ENCODE assay signal across 7 mouse cellular contexts in the genomic region with DNA sequence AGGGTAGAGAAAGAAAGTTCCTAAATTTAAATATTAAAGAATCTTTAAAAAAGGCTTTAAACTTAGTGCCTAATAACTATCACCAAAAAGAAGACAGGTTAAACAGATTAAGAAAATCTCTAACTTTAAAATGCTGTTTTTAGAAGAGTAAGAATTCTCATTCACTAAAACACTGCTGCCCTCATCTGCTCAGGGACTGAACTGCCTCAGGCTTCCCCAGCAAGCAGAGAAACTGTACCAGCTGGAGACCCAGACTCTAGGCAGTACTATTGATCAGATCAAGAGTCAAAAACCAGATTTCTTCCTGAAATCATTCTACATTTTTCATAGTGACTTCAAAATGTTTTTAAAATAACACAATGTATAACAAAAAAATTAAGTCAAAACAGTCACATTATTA. TPM values are rescaled to one million over a fixed set of nuclear protein-coding genes. Genes with fewer than 3 reads are reported as not detected.
DNase-seq lines count a peak whose midpoint lies in the region; ATAC-seq and TF ChIP-seq lines count a peak whose summit lies in the region.

No protein-coding gene starts in this region.

- intact Hi-C loops in heart, postnatal 25 days (cut with DNase I): no loop called here

- no peak for TF ChIP-seq POLR2A in spleen, adult 2 months (IDR thresholded peaks at IDR 0.05; ENCODE audit: low read depth, low read length)

- ATAC-seq in hindbrain, embryonic 11.5 days (ENCODE audit: low FRiP score): no peak

- no peak overlapping the region for H3K27ac ChIP-seq in hindbrain, embryonic 11.5 days (ENCODE audit: low read depth, low read length)
- H3K27ac ChIP-seq in hindbrain, embryonic 10.5 days: no peak overlapping the region
- H3K27ac ChIP-seq in spleen, adult 2 months (ENCODE audit: insufficient read depth, low read length): no peak overlapping the region

- H3K9ac ChIP-seq in hindbrain, embryonic 11.5 days (ENCODE audit: low read depth, low read length): no peak overlapping the region

- H3K4me2 ChIP-seq in hindbrain, embryonic 11.5 days (replicated peaks; ENCODE audit: low read depth, low read length): no peak overlapping the region

- H3K27me3 ChIP-seq in hindbrain, embryonic 11.5 days (ENCODE audit: control insufficient read depth, insufficient read depth, low read length): no peaks in the 10 kb centered on the region
- no peaks in the 10 kb centered on the region for H3K27me3 ChIP-seq in hindbrain, embryonic 10.5 days (ENCODE audit: insufficient read depth, poor library complexity, severe bottlenecking)
- no peaks in the 10 kb centered on the region for H3K27me3 ChIP-seq in spleen, adult 2 months (ENCODE audit: control insufficient read depth, insufficient read depth, low read length)

- H3K4me1 ChIP-seq in hindbrain, embryonic 11.5 days (replicated peaks; ENCODE audit: control insufficient read depth, insufficient read depth, low read length): no peaks in the 10 kb centered on the region
- H3K4me1 ChIP-seq in hindbrain, embryonic 10.5 days (replicated peaks): no peaks in the 10 kb centered on the region
- H3K4me1 ChIP-seq in spleen, adult 2 months (ENCODE audit: control insufficient read depth, insufficient read depth, insufficient read length): no peaks in the 10 kb centered on the region

- no peaks in the 10 kb centered on the region for H3K9me3 ChIP-seq in hindbrain, embryonic 11.5 days (ENCODE audit: control insufficient read depth, low read length)
- H3K9me3 ChIP-seq in hindbrain, embryonic 10.5 days: no peaks in the 10 kb centered on the region

- peak; percentile 11; the same call in 1 of the 2 replicates for TF ChIP-seq CTCF in spleen, adult 2 months (IDR thresholded peaks at IDR 0.05; ENCODE audit: extremely low read depth, insufficient read depth, insufficient read length, insufficient replicate concordance)

- H3K4me3 ChIP-seq in hindbrain, embryonic 11.5 days (ENCODE audit: low read depth, low read length): no peak overlapping the region
- no peak overlapping the region for H3K4me3 ChIP-seq in hindbrain, embryonic 10.5 days
- H3K4me3 ChIP-seq in spleen, adult 2 months (ENCODE audit: extremely low read depth, insufficient read depth, insufficient read length): no peak overlapping the region

- H3K36me3 ChIP-seq in hindbrain, embryonic 11.5 days (ENCODE audit: control insufficient read depth, insufficient read depth, low read length): no peaks in the 10 kb centered on the region
- peaks cover 17% of the 10 kb centered on the region for H3K36me3 ChIP-seq in hindbrain, embryonic 10.5 days
- H3K36me3 ChIP-seq in spleen, adult 2 months (ENCODE audit: control insufficient read depth, insufficient read depth, low read length): peaks cover 5% of the 10 kb centered on the region; the same call in 1 of the 2 replicates

- peak; percentile 33 for DNase-seq in hindbrain, embryonic 11.5 days (ENCODE audit: low spot score)
- DNase-seq in hindbrain, embryonic 10.5 days (ENCODE audit: low spot score): no peak
- peak in 1 of 2 experiments; percentile 6 for DNase-seq in spleen, adult 2 months (ENCODE audit: low read depth in 1 of 2, low spot score in 2 of 2)
- no peak for DNase-seq in spleen, postnatal 36 days (ENCODE audit: low spot score in 2 of 2)
- peak; percentile 54 for DNase-seq in embryo, embryonic 10.5 days (ENCODE audit: low spot score)
- peak; percentile 21 for DNase-seq in retina, postnatal 1 day
- no peak for DNase-seq in heart, postnatal 25 days (ENCODE audit: low spot score)

RNA-seq across cellular contexts. Expression of gene Rps12-ps3, which starts 5.5 kb away (rescaled TPM):
- 14.9 and 16.3 TPM in 2 replicates for polyA plus RNA-seq in hindbrain, embryonic 11.5 days (2014; fragmentation: Nextera tagmentation; extraction: Ambion mirVana)
- 3.3 and 17.4 TPM in 2 replicates for polyA plus RNA-seq in hindbrain, embryonic 10.5 days (2016; fragmentation: Nextera tagmentation; extraction: Ambion mirVana)
- polyA plus RNA-seq in spleen, adult 2 months (2012; rRNA removed): 4,176 and 4,457 TPM in 2 replicates
- 100 to 1,000 TPM; 247 to 305 TPM for total RNA-seq in heart, postnatal 25 days (2021)

RNA-seq across cellular contexts. Expression of gene Pdzd8, which starts 29.0 kb away (rescaled TPM):
- polyA plus RNA-seq in hindbrain, embryonic 11.5 days (2014; fragmentation: Nextera tagmentation; extraction: Ambion mirVana): 14.1 and 18.2 TPM in 2 replicates
- 8.3 and 9.5 TPM in 2 replicates for polyA plus RNA-seq in hindbrain, embryonic 10.5 days (2016; fragmentation: Nextera tagmentation; extraction: Ambion mirVana)
- polyA plus RNA-seq in spleen, adult 2 months (2012; rRNA removed): 5.1 and 8.5 TPM in 2 replicates
- total RNA-seq in heart, postnatal 25 days (2021): 10 to 100 TPM; 23.0 to 25.1 TPM

RNA-seq across cellular contexts. Expression of gene Slc18a2, which starts 55.9 kb away (rescaled TPM):
- 17.3 and 18.1 TPM in 2 replicates for polyA plus RNA-seq in hindbrain, embryonic 11.5 days (2014; fragmentation: Nextera tagmentation; extraction: Ambion mirVana)
- polyA plus RNA-seq in hindbrain, embryonic 10.5 days (2016; fragmentation: Nextera tagmentation; extraction: Ambion mirVana): 11.7 and 13.6 TPM in 2 replicates
- 0.65 and 0.81 TPM in 2 replicates for polyA plus RNA-seq in spleen, adult 2 months (2012; rRNA removed)
- total RNA-seq in heart, postnatal 25 days (2021): under 1 TPM; 0.68 to 0.70 TPM

Comparison
In these comparisons a context has a peak if more than half of its experiments do, and no peak if none do; other contexts are left out.
1. DNase-seq: peak in hindbrain, embryonic 11.5 days (single experiment), embryo, embryonic 10.5 days (single experiment) and retina, postnatal 1 day (single experiment); none in hindbrain, embryonic 10.5 days (single experiment), spleen, postnatal 36 days (0 of 2) and heart, postnatal 25 days (single experiment).
2. RNA of gene Rps12-ps3, which starts 5.5 kb away (polyA plus RNA-seq): 4,176 to 4,457 TPM in spleen, adult 2 months; 3.3 to 17.4 TPM in hindbrain, embryonic 10.5 days and 14.9 to 16.3 TPM in hindbrain, embryonic 11.5 days; every median in the first group is over 100 times any median in the second.